Mouse (Mus musculus) mouse trophoblast stem cell (cell line): ENCODE data around the gene Ccdc87.
"Not testable (repeated sequence)": the region's sequence is repeated elsewhere in the genome, so short reads cannot be mapped to it uniquely, and the experiment has no call there.

ENCODE experiments used
- in situ Hi-C, 2 experiments: fragments of 300-500 bp; cut with MseI, MboI; formaldehyde crosslinking; loops; 2 replicates in 1 of 2; 3 replicates in 1 of 2; pipeline ENCODE4 v1.15.1; 2025

The Ccdc87 gene

GRCm38 (mm10) chr19:4839149-4839548 lies at the start of gene Ccdc87, which contains the start of gene Ccs:
Gene Ccdc87, plus strand, starts transcription at chr19:4839366.
Gene Ccs, minus strand, starts transcription at chr19:4839332.
- in situ Hi-C loops, result no loop called here

- in situ Hi-C loops, result no loop called here
These were observed 45.8 kb upstream of the Ccdc87 start for GRCm38 (mm10) chr19:4793281-4793830.

GRCm38 (mm10) chr19:4793831-4794422 lies 45.2 kb upstream of the Ccdc87 start, which contains the start of gene Rbm4:
Gene Rbm4, minus strand, starts transcription at chr19:4793901.
- in situ Hi-C loops, result no loop called here

GRCm38 (mm10) chr19:4795929-4796328 lies 43.2 kb upstream of the Ccdc87 start:
- in situ Hi-C loops, result no loop called here

- in situ Hi-C loops, result no loop called here
These were observed 41.3 kb upstream of the Ccdc87 start for GRCm38 (mm10) chr19:4797846-4798245.

- in situ Hi-C loops, result no loop called here
These were observed 40.1 kb upstream of the Ccdc87 start for GRCm38 (mm10) chr19:4799083-4799482.

- in situ Hi-C loops, result no loop called here
These were observed 36.5 kb upstream of the Ccdc87 start for GRCm38 (mm10) chr19:4802691-4803091.

GRCm38 (mm10) chr19:4803283-4803682 lies 35.9 kb upstream of the Ccdc87 start:
- in situ Hi-C loops, result no loop called here

GRCm38 (mm10) chr19:4810309-4810708 lies 28.9 kb upstream of the Ccdc87 start:
- in situ Hi-C loops, result no loop called here

- in situ Hi-C loops, result no loop called here
These were observed 28.5 kb upstream of the Ccdc87 start for GRCm38 (mm10) chr19:4810746-4811062.

- in situ Hi-C loops, result no loop called here
These were observed 27.9 kb upstream of the Ccdc87 start, which contains the start of the genes Gm21992 and Rbm14 for GRCm38 (mm10) chr19:4811063-4811908. Gene Gm21992, minus strand, starts transcription at chr19:4811612. Gene Rbm14, minus strand, starts transcription at chr19:4811634.

GRCm38 (mm10) chr19:4811909-4812242 lies 27.3 kb upstream of the Ccdc87 start:
- in situ Hi-C loops, result no loop called here

GRCm38 (mm10) chr19:4812334-4812949 lies 26.7 kb upstream of the Ccdc87 start:
- in situ Hi-C loops, result not testable (repeated sequence)

GRCm38 (mm10) chr19:4813015-4813414 lies 26.2 kb upstream of the Ccdc87 start:
- in situ Hi-C loops, result no loop called here

GRCm38 (mm10) chr19:4817182-4817835 lies 21.9 kb upstream of the Ccdc87 start:
- in situ Hi-C loops, result no loop called here

GRCm38 (mm10) chr19:4820678-4821303 lies 18.4 kb upstream of the Ccdc87 start:
- in situ Hi-C loops, result no loop called here

GRCm38 (mm10) chr19:4828444-4829114 lies 10.6 kb upstream of the Ccdc87 start:
- in situ Hi-C loops, result no loop called here

- in situ Hi-C loops, result no loop called here
These were observed 10.0 kb upstream of the Ccdc87 start for GRCm38 (mm10) chr19:4829156-4829555.

GRCm38 (mm10) chr19:4833977-4834376 lies 5.2 kb upstream of the Ccdc87 start:
- in situ Hi-C loops, result no loop called here

GRCm38 (mm10) chr19:4836096-4836495 lies 3.1 kb upstream of the Ccdc87 start:
- in situ Hi-C loops, result no loop called here

GRCm38 (mm10) chr19:4837049-4837448 lies 2.1 kb upstream of the Ccdc87 start:
- in situ Hi-C loops, result no loop called here
